Mouse (Mus musculus) right cerebral cortex, adult 2 months (tissue): ENCODE measurements around the gene Cdc123.

Experiments
- DNase-seq, 2 experiments: peaks; one replicate each; pipeline ENCODE4 v3.0.0; 2021 to 2022; ENCODE audit warnings: low spot score in 2 of 2

Gene Cdc123

GRCm38 (mm10) chr2:5804440-5805045 lies 40.4 kb downstream of the Cdc123 start:
- DNase-seq, result no peak

GRCm38 (mm10) chr2:5801927-5802590 lies 42.9 kb downstream of the Cdc123 start:
- DNase-seq, result no peak

GRCm38 (mm10) chr2:5801182-5801640 lies 43.8 kb downstream of the Cdc123 start:
- no peak for DNase-seq

- no peak for DNase-seq
Observed at GRCm38 (mm10) chr2:5797816-5798672, 46.9 kb downstream of the Cdc123 start.

GRCm38 (mm10) chr2:5793771-5794170 lies 51.2 kb downstream of the Cdc123 start:
- no peak for DNase-seq

- no peak for DNase-seq
Observed at GRCm38 (mm10) chr2:5792056-5792455, 52.9 kb downstream of the Cdc123 start.

- DNase-seq, result no peak
Observed at GRCm38 (mm10) chr2:5789625-5790160, 55.3 kb downstream of the Cdc123 start.

GRCm38 (mm10) chr2:5787391-5787790 lies 57.6 kb downstream of the Cdc123 start:
- no peak for DNase-seq

GRCm38 (mm10) chr2:5772464-5772863 lies 72.5 kb downstream of the Cdc123 start:
- no peak for DNase-seq

GRCm38 (mm10) chr2:5770708-5771241 lies 74.2 kb downstream of the Cdc123 start:
- peak; percentile 75 for DNase-seq

GRCm38 (mm10) chr2:5769630-5770029 lies 75.3 kb downstream of the Cdc123 start:
- no peak for DNase-seq

- no peak for DNase-seq
Observed at GRCm38 (mm10) chr2:5768946-5769345, 76.0 kb downstream of the Cdc123 start.

GRCm38 (mm10) chr2:5762031-5762430 lies 82.9 kb downstream of the Cdc123 start:
- DNase-seq, result no peak

GRCm38 (mm10) chr2:5760479-5761008 lies 84.4 kb downstream of the Cdc123 start:
- no peak for DNase-seq

GRCm38 (mm10) chr2:5758569-5758968 lies 86.4 kb downstream of the Cdc123 start:
- no peak for DNase-seq

- no peak for DNase-seq
Observed at GRCm38 (mm10) chr2:5750872-5751271, 94.1 kb downstream of the Cdc123 start.

- DNase-seq, result no peak
Observed at GRCm38 (mm10) chr2:5749210-5749609, 95.8 kb downstream of the Cdc123 start.

GRCm38 (mm10) chr2:5747545-5748043 lies 97.4 kb downstream of the Cdc123 start:
- no peak for DNase-seq

- DNase-seq, result no peak
Observed at GRCm38 (mm10) chr2:5746529-5746928, 98.4 kb downstream of the Cdc123 start.
